Mouse (Mus musculus) stomach, embryonic 15.5 days (tissue): ENCODE data around the gene Klrb1b. TPM values are rescaled to one million over a fixed set of nuclear protein-coding genes. Genes with fewer than 3 reads are reported as not detected.
A peak's percentile ranks its signal among the peaks of the same experiment; 100 is the strongest.
"Not testable (repeated sequence)": the region's sequence is repeated elsewhere in the genome, so short reads cannot be mapped to it uniquely, and the experiment has no call there.

Experiments used
- ATAC-seq: fragments of 200-750 bp; cut with Nextera tagmentation; 2 replicates; pipeline ENCODE4 v1.8.0; 2017; ENCODE audit warnings: low read depth, moderate number of reproducible peaks, moderate TSS enrichment; ENCODE audit not compliant: insufficient read depth, low FRiP score
- H3K27ac ChIP-seq: fragments of 300-500 bp; sonication (generic); 2 replicates; pipeline ENCODE4 v1.5.1; 2015; ENCODE audit warnings: mild to moderate bottlenecking, inconsistent platforms
- H3K27me3 ChIP-seq: fragments of 300-500 bp; sonication (generic); replicated peaks from 2 replicates; pipeline ENCODE4 v1.6.1; 2015; ENCODE audit warnings: inconsistent platforms
- H3K36me3 ChIP-seq: fragments of 300-500 bp; sonication (generic); 2 replicates; pipeline ENCODE4 v1.6.1; 2015; ENCODE audit warnings: inconsistent platforms
- H3K4me1 ChIP-seq: fragments of 300-500 bp; sonication (generic); 2 replicates; pipeline ENCODE4 v1.6.1; 2015; ENCODE audit warnings: inconsistent platforms
- H3K4me2 ChIP-seq: fragments of 300-500 bp; sonication (generic); 2 replicates; pipeline ENCODE4 v1.6.1; 2015; ENCODE audit warnings: mild to moderate bottlenecking, inconsistent platforms
- H3K4me3 ChIP-seq: fragments of 300-500 bp; sonication (generic); replicated peaks from 2 replicates; pipeline ENCODE4 v1.5.1; 2015; ENCODE audit warnings: inconsistent platforms
- H3K9ac ChIP-seq: fragments of 300-500 bp; sonication (generic); 2 replicates; pipeline ENCODE4 v1.6.1; 2015; ENCODE audit warnings: inconsistent platforms
- H3K9me3 ChIP-seq: fragments of 300-500 bp; sonication (generic); 2 replicates; pipeline ENCODE4 v1.6.1; 2016; ENCODE audit warnings: inconsistent platforms
- WGBS: fragments of 180-500 bp; shearing (Covaris S2); methylation state at CpG from one replicate; pipeline ENCODE4 v1.1.7; 2015; 5-methylcytosine and 5-hydroxymethylcytosine counted together
- polyA plus RNA-seq: library from polyadenylated mRNA; unstranded; fragments of >200 nt; fragmentation: Nextera tagmentation; extraction: Ambion mirVana; gene quantifications from 2 replicates; pipeline ENCODE4 v1.2.1, GENCODE M21; 2015

Gene Klrb1b
- polyA plus RNA-seq, 1 experiment from 2014 or later, result 0.60 TPM

DNA sequence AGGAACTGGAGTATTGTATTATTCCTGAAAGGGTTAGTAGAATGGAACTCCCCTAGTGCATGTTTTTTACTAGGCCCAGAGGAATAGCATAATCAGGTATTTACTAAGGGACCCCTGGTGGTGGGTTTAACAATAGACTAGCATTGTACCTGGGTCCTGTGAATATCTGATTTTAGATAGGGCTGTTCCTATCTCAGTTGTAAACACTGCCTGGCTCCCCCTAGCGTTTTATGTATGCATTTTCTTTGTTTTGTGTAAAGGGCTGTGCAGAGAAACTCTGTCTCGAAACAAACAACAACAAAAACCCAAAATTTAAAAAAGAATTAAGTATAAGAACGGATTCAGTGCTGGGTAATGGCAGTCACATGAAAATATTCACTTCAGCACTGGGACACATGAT, 19.1 kb downstream of the Klrb1b start:
- 66% methylated on average over 3 of the region's 3 CpGs for WGBS
- Histone ChIP-seq H3K27ac (no peak overlapping the region), H3K9me3 (no peaks in the 10 kb centered on the region), H3K4me1 (0 out of 2 replicates have a peak, but pooled peaks cover 2% of the 10 kb centered on the region), H3K27me3 (no peaks in the 10 kb centered on the region), H3K36me3 (no peaks in the 10 kb centered on the region), H3K9ac (no peak overlapping the region), H3K4me2 (no peak overlapping the region), H3K4me3 (no peak overlapping the region)
- ATAC-seq, result no peak

DNA sequence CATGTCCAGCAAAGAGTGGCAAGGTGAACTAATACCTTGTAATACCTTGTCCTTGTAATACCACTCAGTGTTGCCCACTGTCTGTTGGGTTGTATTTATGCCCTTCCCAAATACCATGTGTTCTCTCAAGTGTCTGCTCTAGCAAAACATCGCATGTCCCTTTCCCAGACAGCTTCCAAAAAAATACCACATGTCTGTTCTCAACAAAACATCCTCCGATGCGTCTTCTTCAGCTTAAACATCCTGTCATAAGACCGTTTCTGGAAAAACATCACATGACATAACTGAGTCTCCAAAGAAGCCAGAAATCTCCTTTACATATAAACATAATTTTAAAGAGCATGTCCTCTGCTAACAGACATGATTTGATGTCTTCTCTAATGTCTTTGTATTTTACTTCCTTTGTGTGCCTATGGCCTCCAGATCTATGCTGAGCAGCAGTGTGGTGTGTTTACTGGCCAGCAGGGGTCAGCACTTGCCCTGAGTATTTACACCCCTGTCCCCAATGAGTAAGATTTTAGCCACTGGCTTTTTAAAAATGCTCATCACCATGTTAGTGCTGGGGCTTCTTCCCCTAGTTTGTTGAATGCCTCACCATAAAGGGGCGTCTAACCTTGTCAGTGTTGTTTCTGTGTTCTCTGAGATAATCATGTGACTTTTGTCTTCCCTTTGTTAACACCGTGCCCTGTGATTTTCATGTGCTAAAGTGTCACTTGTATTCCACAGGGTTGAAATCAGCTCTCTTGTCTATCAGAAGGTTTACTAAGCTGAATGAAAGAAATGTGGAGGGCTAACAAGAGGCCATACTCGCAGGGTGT, 21.1 kb downstream of the Klrb1b start:
- H3K27me3 ChIP-seq, H3K9me3 ChIP-seq, H3K4me1 ChIP-seq, H3K36me3 ChIP-seq, H3K4me3 ChIP-seq, H3K9ac ChIP-seq, H3K4me2 ChIP-seq, ATAC-seq, H3K27ac ChIP-seq: not testable (repeated sequence)
- WGBS, result 58% methylated on average over 7 of the region's 7 CpGs

DNA sequence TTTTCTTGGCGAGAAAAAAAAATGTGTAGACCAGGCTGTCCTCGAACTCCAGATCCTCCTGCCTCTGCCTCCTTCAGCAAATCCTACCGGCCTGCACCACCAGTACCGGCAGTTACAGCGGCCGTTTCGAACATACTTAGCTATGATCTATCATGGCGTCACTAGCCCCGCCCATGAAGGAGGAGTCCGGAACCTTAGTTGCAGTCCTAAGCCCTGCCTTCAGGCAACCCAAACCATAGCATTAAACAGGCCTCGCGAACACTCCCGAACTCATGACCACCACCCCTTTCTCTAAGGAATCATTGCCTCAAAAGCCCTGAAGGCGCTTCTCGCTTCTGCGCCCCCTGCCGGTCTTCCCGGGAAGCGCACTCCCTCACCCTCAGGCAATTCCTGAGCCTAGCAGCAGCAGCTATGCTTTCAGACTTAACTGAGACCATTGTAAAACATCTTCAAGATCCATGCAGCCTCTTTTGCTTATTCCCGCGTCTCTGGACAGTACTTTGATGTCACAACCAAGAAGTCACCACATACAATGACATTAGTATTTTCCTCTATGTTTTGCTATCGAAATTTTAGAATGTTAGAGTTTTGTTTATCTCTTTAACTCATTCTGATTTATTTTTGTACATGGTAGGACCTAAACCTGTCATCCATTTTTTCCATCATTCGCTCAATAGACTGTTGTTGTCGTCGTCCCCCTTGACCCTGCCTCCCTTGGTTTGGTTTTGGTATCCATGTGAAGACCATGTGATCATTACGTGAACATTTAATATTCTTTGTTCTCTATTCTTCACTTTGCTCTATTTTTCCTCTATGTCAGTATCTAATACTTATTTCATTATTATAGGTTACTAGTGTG, 22.9 kb downstream of the Klrb1b start:
- 8% methylated on average over 26 of the region's 26 CpGs for WGBS
- H3K4me1 ChIP-seq, result peaks cover 4% of the 10 kb centered on the region
- H3K27ac ChIP-seq, result peak overlapping the region; percentile 73
- ATAC-seq, result peak; percentile 94
- peak overlapping the region; percentile 69 for H3K4me2 ChIP-seq
- H3K27me3 ChIP-seq, result no peaks in the 10 kb centered on the region
- H3K4me3 ChIP-seq, result peak overlapping the region; percentile 48
- H3K9ac ChIP-seq, result no peak overlapping the region; the same call in 1 of the 2 replicates
- H3K36me3 ChIP-seq, result no peaks in the 10 kb centered on the region
- H3K9me3 ChIP-seq, result no peaks in the 10 kb centered on the region

DNA sequence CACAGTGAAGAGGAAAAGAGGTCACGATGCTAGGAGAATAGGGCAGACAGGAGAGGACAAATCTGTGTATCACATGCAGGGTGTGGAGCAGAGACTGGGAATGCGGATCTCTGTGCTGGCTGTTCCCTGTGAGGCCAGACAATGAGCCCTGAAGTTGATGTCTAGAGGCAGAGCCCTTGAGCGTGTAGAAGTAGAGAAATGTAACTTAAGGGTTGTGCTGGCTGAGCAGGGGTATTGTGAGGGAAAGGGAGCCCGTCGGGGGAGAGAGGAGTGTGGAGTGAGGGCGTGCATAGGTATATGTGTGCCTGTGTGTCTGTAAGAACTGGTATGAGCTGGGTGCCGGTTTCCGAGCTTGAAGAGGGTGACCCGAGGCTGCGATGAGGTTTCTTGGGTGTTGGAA, 23.6 kb downstream of the Klrb1b start:
- 11% methylated on average over 10 of the region's 10 CpGs for whole genome bisulfite sequencing
- Histone ChIP-seq H3K27ac (peak overlapping the region; percentile 73), H3K9me3 (no peaks in the 10 kb centered on the region), H3K27me3 (no peaks in the 10 kb centered on the region), H3K4me2 (peak overlapping the region; percentile 69), H3K4me1 (peaks cover 9% of the 10 kb centered on the region), H3K4me3 (peak overlapping the region; percentile 48), H3K9ac (peak overlapping the region; percentile 39), H3K36me3 (no peaks in the 10 kb centered on the region)
- peak; percentile 20 for ATAC-seq

DNA sequence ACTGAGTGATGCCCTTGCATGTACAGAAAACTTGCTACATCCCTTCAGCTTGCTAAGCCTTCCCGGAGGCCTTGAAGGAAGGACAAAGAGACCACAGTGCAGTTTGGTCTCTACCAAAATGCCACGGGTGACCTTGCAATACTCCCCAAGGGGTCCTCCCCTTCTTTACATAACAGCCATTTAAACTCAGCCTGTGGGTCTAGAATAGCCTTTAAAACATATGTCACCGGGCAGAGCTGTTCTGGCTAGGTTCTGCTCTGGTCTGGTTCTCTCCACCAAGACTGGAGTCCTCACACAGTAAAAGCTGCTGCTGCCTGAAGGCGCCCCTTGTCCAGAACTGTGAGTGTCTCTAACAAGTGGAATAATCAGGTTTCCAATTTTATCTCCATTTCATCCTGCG, 25.4 kb downstream of the Klrb1b start:
- H3K27me3 ChIP-seq, ATAC-seq, H3K4me1 ChIP-seq, H3K9ac ChIP-seq, H3K36me3 ChIP-seq, H3K4me2 ChIP-seq, H3K4me3 ChIP-seq, H3K9me3 ChIP-seq, H3K27ac ChIP-seq: not testable (repeated sequence)
- 72% methylated on average over 5 of the region's 5 CpGs for WGBS

DNA sequence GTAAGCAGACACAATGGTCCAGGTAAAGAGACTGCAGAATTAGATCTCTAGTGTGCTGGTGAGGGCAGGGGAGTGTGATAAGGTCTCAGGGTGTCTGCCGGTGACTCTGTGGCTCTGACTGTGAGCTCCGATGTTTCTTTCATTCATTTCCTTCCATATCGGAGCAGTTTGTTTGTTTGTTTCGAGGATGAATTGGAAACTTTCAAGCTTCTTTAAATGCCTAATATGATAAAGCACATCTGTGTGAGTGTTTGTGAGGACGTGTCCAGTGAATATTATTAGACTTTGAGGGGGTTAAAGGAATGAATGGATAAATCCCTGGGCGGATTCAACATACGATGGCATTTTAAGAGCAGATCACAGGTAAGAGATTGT, 26.2 kb downstream of the Klrb1b start:
- Histone ChIP-seq H3K4me1 (peaks cover 9% of the 10 kb centered on the region), H3K27me3 (no peaks in the 10 kb centered on the region), H3K36me3 (no peaks in the 10 kb centered on the region), H3K27ac (no peak overlapping the region), H3K9me3 (no peaks in the 10 kb centered on the region), H3K4me3 (peak overlapping the region; percentile 67), H3K4me2 (peak overlapping the region; percentile 54), H3K9ac (peak overlapping the region; percentile 6; the same call in 1 of the 2 replicates)
- WGBS, result 18% methylated on average over 7 of the region's 7 CpGs
- ATAC-seq, result no peak

DNA sequence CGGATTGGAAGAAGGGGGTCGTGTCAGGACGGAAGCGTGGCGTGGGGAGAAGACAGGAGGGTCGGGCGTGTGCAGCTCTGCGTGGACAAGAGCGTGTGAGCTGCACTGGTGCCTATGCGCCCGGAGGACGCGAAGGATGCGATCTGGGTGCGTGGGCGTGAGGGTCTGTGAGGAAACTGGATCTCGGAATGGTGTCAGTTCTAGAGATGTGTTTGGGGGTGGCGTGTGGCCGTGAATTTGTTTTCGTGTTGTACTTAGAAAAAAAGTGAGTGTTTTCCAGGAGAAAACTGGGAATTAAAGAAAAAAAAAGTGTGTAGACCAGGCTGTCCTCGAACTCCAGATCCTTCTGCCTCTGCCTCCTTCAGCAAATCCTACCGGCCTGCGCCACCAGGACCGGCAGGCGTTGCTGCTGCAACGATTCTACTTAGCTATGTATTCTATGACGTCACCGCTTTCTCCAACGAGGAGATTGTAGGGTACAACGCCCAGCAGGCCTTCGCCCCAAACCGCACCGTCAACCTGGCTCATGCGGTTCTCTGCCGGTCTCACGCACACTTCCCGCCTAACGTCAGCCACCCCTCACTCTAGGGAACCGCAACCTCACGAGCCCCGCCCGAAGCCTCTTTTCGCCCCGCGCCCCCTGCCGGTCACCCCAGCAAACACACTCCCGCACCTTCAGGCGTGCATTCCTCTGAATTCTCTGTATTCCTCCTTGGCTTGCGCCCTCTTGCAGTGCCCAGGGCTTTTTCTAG, 26.8 kb downstream of the Klrb1b start:
- not testable (repeated sequence) for H3K9me3 ChIP-seq, H3K36me3 ChIP-seq, H3K4me1 ChIP-seq, H3K27me3 ChIP-seq
- Histone ChIP-seq H3K27ac (peak overlapping the region; percentile 91), H3K9ac (peak overlapping the region; percentile 41; the same call in 1 of the 2 replicates), H3K4me2 (peak overlapping the region; percentile 63), H3K4me3 (peak overlapping the region; percentile 67)
- peak; percentile 62 for ATAC-seq
- WGBS, result under 1% methylated on average over 49 of the region's 49 CpGs

DNA sequence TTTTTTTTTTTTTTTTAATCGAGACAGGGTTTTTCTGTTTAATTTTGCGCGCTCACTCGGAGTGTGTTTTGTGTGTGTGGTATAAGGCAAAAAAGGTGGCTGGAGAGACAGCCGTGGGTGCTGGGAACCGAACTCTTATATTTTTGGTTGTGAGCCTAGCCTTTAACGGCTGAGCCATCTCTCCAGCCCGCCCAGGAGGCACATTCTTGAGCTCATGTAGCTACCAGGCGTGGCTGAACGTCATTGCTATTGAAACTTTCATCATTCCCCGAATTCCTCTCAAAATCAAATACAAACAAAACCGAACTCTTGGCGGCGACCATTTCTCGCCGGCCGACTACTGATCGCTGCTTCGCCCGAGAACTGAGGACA, 27.4 kb downstream of the Klrb1b start:
- Histone ChIP-seq H3K4me2 (peak overlapping the region; percentile 63), H3K27ac (peak overlapping the region; percentile 91), H3K9ac (peak overlapping the region; percentile 41; the same call in 1 of the 2 replicates), H3K4me3 (peak overlapping the region; percentile 67)
- H3K27me3 ChIP-seq, H3K9me3 ChIP-seq, H3K36me3 ChIP-seq, H3K4me1 ChIP-seq: not testable (repeated sequence)
- under 1% methylated on average over 20 of the region's 20 CpGs for WGBS
- peak; percentile 36; the same call in 1 of the 2 replicates for ATAC-seq

DNA sequence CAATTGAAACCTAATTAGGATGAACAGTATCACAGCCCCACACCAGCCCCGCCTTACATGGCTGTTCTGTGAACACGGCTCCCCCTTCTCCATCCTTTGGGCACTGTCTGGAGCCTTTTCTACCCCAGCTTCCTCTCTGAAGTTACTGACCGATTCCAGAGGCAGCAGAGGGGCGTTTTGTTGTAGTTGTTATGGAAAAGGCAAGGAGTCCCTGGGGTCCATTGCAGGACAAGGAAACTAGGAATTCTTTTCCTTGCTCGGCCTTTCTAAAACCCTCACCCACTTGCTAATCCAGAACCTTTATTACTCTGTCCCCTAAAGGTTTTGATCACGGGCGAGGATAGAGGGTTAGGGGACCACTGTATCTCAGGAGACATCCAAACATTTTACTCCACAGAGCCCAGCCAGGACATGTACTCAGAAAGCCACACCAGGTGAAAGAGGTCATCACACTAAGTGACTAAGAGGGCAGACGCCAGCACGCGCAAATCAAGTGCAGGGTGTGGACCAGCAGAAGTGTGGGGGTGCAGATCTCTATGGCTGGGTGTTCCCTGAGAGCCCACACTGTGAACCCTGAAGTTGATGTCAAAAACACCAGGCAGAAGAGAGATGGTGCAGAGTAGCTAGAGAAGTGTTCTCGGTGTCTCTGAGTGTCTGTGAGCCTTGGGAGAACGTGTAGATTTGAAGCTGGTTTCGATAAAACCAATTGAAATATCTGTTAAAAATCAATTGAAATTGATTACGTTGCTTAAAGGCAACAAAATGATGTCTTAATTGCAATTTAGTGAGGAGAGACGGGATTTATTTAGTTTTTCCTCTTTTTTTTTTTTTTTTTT, 28.0 kb downstream of the Klrb1b start:
- no peak for ATAC-seq
- Histone ChIP-seq H3K9me3 (no peaks in the 10 kb centered on the region), H3K27ac (peak overlapping the region; percentile 48; the same call in 1 of the 2 replicates), H3K27me3 (no peaks in the 10 kb centered on the region), H3K9ac (0 out of 2 replicates have a peak overlapping the region, but pooled peaks have one; percentile 12), H3K36me3 (no peaks in the 10 kb centered on the region), H3K4me3 (peak overlapping the region; percentile 67), H3K4me2 (peak overlapping the region; percentile 63), H3K4me1 (peaks cover 9% of the 10 kb centered on the region)
- 13% methylated on average over 15 of the region's 15 CpGs for WGBS

DNA sequence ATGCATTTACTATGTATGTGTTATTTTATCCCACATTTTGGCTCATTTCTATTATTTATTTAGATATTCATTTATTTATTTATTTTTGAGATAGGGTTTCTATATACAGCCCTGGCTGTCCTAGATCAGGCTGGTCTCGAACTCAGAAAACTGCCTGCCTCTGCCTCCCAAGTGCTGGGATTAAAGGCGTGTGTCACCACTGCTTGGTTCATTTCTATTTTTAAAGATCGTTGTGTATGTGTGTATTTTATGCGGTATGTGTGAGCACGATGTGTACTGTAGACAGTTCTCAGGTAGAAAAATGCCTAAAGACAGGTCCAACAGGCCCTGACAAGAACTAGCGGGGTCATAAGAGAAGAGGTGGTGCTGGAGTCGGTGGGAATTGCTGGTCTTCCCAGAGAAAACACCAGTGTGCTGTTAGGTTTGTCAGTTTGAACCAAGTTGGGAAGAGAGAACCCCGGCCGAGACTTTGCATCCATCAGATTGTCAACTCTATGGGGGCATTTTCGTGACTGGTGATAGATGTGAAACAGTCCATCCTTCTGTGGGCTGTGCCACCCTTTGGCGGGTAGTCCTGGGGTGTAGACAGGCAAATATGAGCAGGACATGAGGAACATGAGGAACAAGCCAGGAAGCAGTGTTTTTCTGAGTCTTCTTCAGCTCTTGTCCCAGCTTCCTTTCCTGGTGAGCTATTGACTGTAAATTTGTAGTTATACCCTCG, 28.8 kb downstream of the Klrb1b start:
- Histone ChIP-seq H3K4me3 (peak overlapping the region; percentile 67; the same call in 1 of the 2 replicates), H3K4me2 (peak overlapping the region; percentile 63), H3K36me3 (no peaks in the 10 kb centered on the region), H3K4me1 (peaks cover 7% of the 10 kb centered on the region), H3K27ac (no peak overlapping the region), H3K27me3 (no peaks in the 10 kb centered on the region), H3K9me3 (no peaks in the 10 kb centered on the region), H3K9ac (no peak overlapping the region)
- ATAC-seq, result no peak
- 74% methylated on average over 12 of the region's 12 CpGs for WGBS
